Mouse (Mus musculus) adrenal gland, postnatal 25 days (tissue): ENCODE measurements at regions not wholly inside any gene's neighbourhood (a gene's known extent, or its start where the extent isn't known, plus 50 kb on each side); places are given as distances from the start of the nearest gene placed in this dataset.
A peak's percentile ranks its signal among the peaks of the same experiment; 100 is the strongest.

Source experiments
- DNase-seq: peaks from one replicate; pipeline ENCODE4 v3.0.0; 2021; ENCODE audit warnings: mixed read lengths

DNA sequence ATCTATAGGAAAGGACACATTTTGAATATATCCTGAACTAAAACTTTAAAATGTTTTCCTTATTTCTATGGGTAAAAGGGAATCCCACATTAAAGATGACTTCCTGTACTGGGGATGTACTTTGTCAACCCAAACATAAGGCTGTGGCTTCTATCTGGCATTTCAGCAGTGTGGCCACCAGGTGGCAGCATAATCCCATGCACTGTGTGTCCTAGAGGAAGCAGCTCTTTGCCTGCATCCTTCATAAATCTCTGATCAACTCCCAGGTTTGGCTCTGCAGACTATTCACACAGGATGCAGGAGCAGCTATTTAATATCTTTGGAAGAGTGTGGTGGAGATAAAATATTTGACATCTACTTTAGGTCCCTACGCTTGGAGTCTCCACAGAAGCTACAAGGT is 59.1 kb downstream of the Bmp15 start:
- peak; percentile 74 for DNase-seq

GRCm38 (mm10) chrX:6258523-6258922 is 62.0 kb downstream of the Bmp15 start:
- DNase-seq = no peak

- no peak for DNase-seq
These were observed 66.5 kb downstream of the Bmp15 start for GRCm38 (mm10) chrX:6254058-6254457.

GRCm38 (mm10) chrX:6252873-6253272 is 67.6 kb downstream of the Bmp15 start:
- no peak for DNase-seq
